Mouse (Mus musculus) megakaryocyte, embryonic 14.5 days (primary cell): ENCODE measurements at regions not wholly inside any gene's neighbourhood (a gene's known extent, or its start where the extent isn't known, plus 50 kb on each side); places are given as distances from the start of the nearest gene placed in this dataset.
"Not testable (repeated sequence)": the region's sequence is repeated elsewhere in the genome, so short reads cannot be mapped to it uniquely, and the experiment has no call there.

ENCODE experiments used
- H3K27me3 ChIP-seq: replicated peaks from 2 replicates; pipeline ENCODE3; 2012; ENCODE audit warnings: inconsistent platforms
- H3K36me3 ChIP-seq: replicated peaks from 2 replicates; pipeline ENCODE3; 2012; ENCODE audit warnings: low read length, inconsistent platforms, mixed read lengths
- H3K4me1 ChIP-seq: 2 replicates; pipeline ENCODE4 v1.6.1; 2012; ENCODE audit warnings: inconsistent platforms
- H3K4me3 ChIP-seq: replicated peaks from 2 replicates; pipeline ENCODE3; 2012; ENCODE audit warnings: moderate library complexity, mild to moderate bottlenecking, inconsistent platforms
- H3K9me3 ChIP-seq: 2 replicates; pipeline ENCODE4 v1.6.1; 2012; ENCODE audit warnings: inconsistent platforms
- FLI1 ChIP-seq: IDR thresholded peaks from 2 replicates; pipeline ENCODE4 v1.6.1; 2012; ENCODE audit warnings: low read length, inconsistent platforms, mixed read lengths
- GATA1 ChIP-seq: IDR thresholded peaks from 3 replicates; pipeline ENCODE4 v1.6.1; 2012; ENCODE audit warnings: mixed read lengths, low read length, inconsistent platforms, borderline replicate concordance

- H3K27me3 ChIP-seq, result no peaks in the 10 kb centered on the region
- no peaks in the 10 kb centered on the region for H3K4me1 ChIP-seq
- H3K4me3 ChIP-seq, result no peak overlapping the region
- H3K9me3 ChIP-seq, result no peaks in the 10 kb centered on the region
- no peaks in the 10 kb centered on the region for H3K36me3 ChIP-seq
- TF ChIP-seq GATA1 (no peak), FLI1 (no peak)
Observed at GRCm38 (mm10) chr3:117163046-117163445, 194.3 kb upstream of the Palmd start.

GRCm38 (mm10) chr3:117160689-117161088 lies 191.9 kb upstream of the Palmd start:
- not testable (repeated sequence) for H3K36me3 ChIP-seq, H3K27me3 ChIP-seq, H3K4me1 ChIP-seq, H3K9me3 ChIP-seq, H3K4me3 ChIP-seq

GRCm38 (mm10) chr3:117155274-117155673 lies 186.5 kb upstream of the Palmd start:
- Histone ChIP-seq H3K27me3 (no peaks in the 10 kb centered on the region), H3K9me3 (no peaks in the 10 kb centered on the region), H3K4me1 (no peaks in the 10 kb centered on the region), H3K4me3 (no peak overlapping the region), H3K36me3 (no peaks in the 10 kb centered on the region)
- TF ChIP-seq FLI1 (no peak), GATA1 (no peak)

GRCm38 (mm10) chr3:117153011-117153473 lies 184.3 kb upstream of the Palmd start:
- Histone ChIP-seq H3K27me3 (no peaks in the 10 kb centered on the region), H3K9me3 (peaks cover 7% of the 10 kb centered on the region; the same call in 1 of the 2 replicates), H3K36me3 (no peaks in the 10 kb centered on the region), H3K4me1 (no peaks in the 10 kb centered on the region), H3K4me3 (no peak overlapping the region)
- no peak for TF ChIP-seq FLI1
- no peak for TF ChIP-seq GATA1

DNA sequence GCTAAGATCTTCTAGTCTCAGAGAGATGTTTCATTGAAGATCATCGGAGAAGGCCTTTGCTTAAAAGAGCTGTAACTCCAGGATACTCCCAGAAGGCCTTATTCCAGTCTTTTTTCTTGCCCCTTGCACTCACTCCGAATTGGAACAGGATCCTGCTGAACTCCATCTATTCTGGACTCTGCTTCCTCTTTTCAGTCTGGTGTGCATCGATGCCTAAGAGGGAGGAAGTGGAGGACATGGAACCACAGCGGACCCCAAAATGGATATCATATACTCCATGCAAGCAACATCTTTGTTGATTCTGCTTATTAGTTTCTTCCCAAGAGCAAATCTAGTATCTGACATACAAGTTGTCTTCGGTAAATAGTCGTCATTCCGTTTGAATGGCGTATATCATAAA lies 183.6 kb upstream of the Palmd start:
- TF ChIP-seq FLI1 (no peak), GATA1 (no peak)
- no peak overlapping the region for H3K4me3 ChIP-seq
- H3K9me3 ChIP-seq, result peaks cover 13% of the 10 kb centered on the region
- H3K27me3 ChIP-seq, result no peaks in the 10 kb centered on the region
- H3K36me3 ChIP-seq, result no peaks in the 10 kb centered on the region
- no peaks in the 10 kb centered on the region for H3K4me1 ChIP-seq

- Histone ChIP-seq H3K9me3 (peaks cover 13% of the 10 kb centered on the region), H3K4me3 (no peak overlapping the region), H3K36me3 (no peaks in the 10 kb centered on the region), H3K27me3 (no peaks in the 10 kb centered on the region), H3K4me1 (no peaks in the 10 kb centered on the region)
- TF ChIP-seq GATA1 (no peak), FLI1 (no peak)
Observed at GRCm38 (mm10) chr3:117147414-117147813, 178.6 kb upstream of the Palmd start.

DNA sequence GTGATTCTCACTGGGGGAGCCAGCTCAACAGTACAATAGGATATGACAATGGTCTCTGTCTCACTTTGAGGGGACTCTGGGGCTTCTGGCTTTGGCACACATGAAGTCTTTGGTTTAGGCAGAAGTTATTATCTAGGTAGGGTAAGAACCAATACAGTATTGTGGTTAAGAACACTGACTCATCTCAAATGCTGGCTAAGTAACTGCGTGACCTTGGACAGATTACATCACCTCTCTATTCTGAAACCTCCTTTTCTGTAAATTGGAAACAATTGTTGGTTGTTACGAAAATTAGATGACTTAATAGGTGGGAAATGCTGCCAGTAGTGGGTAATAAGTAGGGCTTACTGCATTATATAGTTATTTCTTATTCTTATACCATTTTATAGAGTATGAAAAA lies 171.0 kb upstream of the Palmd start:
- no peaks in the 10 kb centered on the region for H3K27me3 ChIP-seq
- no peak for TF ChIP-seq FLI1
- no peak for TF ChIP-seq GATA1
- no peaks in the 10 kb centered on the region for H3K9me3 ChIP-seq
- no peaks in the 10 kb centered on the region for H3K36me3 ChIP-seq
- H3K4me1 ChIP-seq, result no peaks in the 10 kb centered on the region
- no peak overlapping the region for H3K4me3 ChIP-seq

- no peak overlapping the region for H3K4me3 ChIP-seq
- H3K36me3 ChIP-seq, result no peaks in the 10 kb centered on the region
Observed at GRCm38 (mm10) chr3:117138720-117139119, 169.9 kb upstream of the Palmd start.

GRCm38 (mm10) chr3:117132897-117133296 lies 164.1 kb upstream of the Palmd start:
- no peak for TF ChIP-seq FLI1
- Histone ChIP-seq H3K4me1 (no peaks in the 10 kb centered on the region), H3K36me3 (no peaks in the 10 kb centered on the region), H3K9me3 (no peaks in the 10 kb centered on the region), H3K4me3 (no peak overlapping the region), H3K27me3 (no peaks in the 10 kb centered on the region)

More at GRCm38 (mm10) chr3:117138720-117139119, 169.9 kb upstream of the Palmd start:
- no peaks in the 10 kb centered on the region for H3K9me3 ChIP-seq
- no peaks in the 10 kb centered on the region for H3K4me1 ChIP-seq
- H3K27me3 ChIP-seq, result no peaks in the 10 kb centered on the region
- TF ChIP-seq FLI1 (no peak), GATA1 (no peak)

DNA sequence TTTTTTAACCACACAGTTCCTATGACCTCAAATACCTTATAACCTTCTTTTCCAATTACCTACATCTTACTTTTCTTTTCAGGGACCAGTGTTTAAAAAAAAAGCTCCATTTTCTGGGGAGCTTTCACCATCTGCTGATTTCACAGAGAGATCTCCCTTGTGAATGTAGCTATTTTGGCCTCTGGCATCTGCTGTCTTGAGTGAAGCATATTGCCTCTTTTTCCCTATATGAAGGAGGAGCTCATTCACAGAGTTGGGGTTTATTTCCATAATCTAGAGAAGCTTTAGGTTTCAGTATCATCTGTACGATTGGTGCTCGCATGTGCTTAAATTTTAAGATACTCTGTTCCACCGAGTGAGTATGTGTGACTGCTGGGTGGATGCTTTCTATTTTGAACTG lies 153.4 kb upstream of the Palmd start:
- no peaks in the 10 kb centered on the region for H3K4me1 ChIP-seq
- H3K27me3 ChIP-seq, result no peaks in the 10 kb centered on the region
- no peaks in the 10 kb centered on the region for H3K9me3 ChIP-seq
- no peaks in the 10 kb centered on the region for H3K36me3 ChIP-seq
- TF ChIP-seq FLI1, result no peak
- no peak for TF ChIP-seq GATA1
- H3K4me3 ChIP-seq, result no peak overlapping the region

- no peaks in the 10 kb centered on the region for H3K9me3 ChIP-seq
- no peak for TF ChIP-seq GATA1
- no peaks in the 10 kb centered on the region for H3K4me1 ChIP-seq
- H3K36me3 ChIP-seq, result no peaks in the 10 kb centered on the region
- H3K4me3 ChIP-seq, result no peak overlapping the region
- no peaks in the 10 kb centered on the region for H3K27me3 ChIP-seq
Observed at GRCm38 (mm10) chr3:117120086-117121055, 151.6 kb upstream of the Palmd start.
